16 mouse cellular contexts compared by ENCODE assay signal in the genomic region with DNA sequence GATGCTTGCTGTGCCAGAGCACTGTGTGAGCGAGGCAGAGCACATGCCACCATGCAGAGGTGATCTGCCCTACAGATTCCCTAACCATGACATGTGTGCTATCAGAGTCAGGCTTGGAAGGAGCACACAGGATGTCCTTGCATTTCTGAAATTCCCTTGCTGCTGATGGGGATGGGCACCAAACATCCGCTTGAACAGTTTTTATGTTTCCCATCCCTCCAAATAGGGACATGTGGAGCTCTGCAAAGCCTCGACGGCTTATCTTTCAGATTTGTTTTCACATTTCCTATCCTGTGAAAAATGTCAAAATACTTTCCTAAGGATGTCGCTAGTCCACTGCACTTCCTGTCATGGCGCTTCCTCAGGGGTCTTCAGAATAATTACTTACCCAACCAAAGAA. TPM values are rescaled to one million over a fixed set of nuclear protein-coding genes. Genes with fewer than 3 reads are reported as not detected.
DNase-seq lines count a peak whose midpoint lies in the region; ATAC-seq and TF ChIP-seq lines count a peak whose summit lies in the region.
"Had no signal": no experiment of that assay in that cellular context is flagged by ENCODE, and none has a peak within 500 bp of the region (broad histone marks: within the 10 kb centered on the region; RNA-seq: fewer than 3 reads in every experiment).

No protein-coding gene starts in this region.

- no peaks in the 10 kb centered on the region for H3K27me3 ChIP-seq in kidney, adult 2 months (replicated peaks; ENCODE audit: control insufficient read depth, insufficient read depth, low read length)
- no peaks in the 10 kb centered on the region for H3K27me3 ChIP-seq in liver, embryonic 16.5 days (ENCODE audit: control insufficient read depth, insufficient read depth, low read depth, low read length)
- H3K27me3 ChIP-seq in kidney, postnatal 0 days (ENCODE audit: insufficient read depth, low read length) = no peaks in the 10 kb centered on the region
- H3K27me3 ChIP-seq: forebrain, embryonic 12.5 days; hindbrain, embryonic 13.5 days; limb, embryonic 13.5 days; midbrain, embryonic 12.5 days; neural tube, embryonic 13.5 days had no signal

- no peak for TF ChIP-seq CTCF in kidney, adult 2 months (conservative IDR thresholded peaks at IDR 0.05; ENCODE audit: insufficient read depth, insufficient read length, low read depth, low read length)
- TF ChIP-seq CTCF in kidney, postnatal 0 days (IDR thresholded peaks at IDR 0.05; ENCODE audit: low read depth) = no peak

- H3K4me2 ChIP-seq in liver, embryonic 16.5 days (ENCODE audit: low read depth, low read length) = no peak overlapping the region
- H3K4me2 ChIP-seq in kidney, postnatal 0 days (ENCODE audit: low read length) = no peak overlapping the region
- H3K4me2 ChIP-seq: forebrain, embryonic 12.5 days; hindbrain, embryonic 13.5 days; limb, embryonic 13.5 days; midbrain, embryonic 12.5 days; neural tube, embryonic 13.5 days had no signal

- no peak for TF ChIP-seq POLR2A in kidney, adult 2 months (IDR thresholded peaks at IDR 0.05; ENCODE audit: low read depth, low read length)

- WGBS in kidney, adult 2 months = 65% methylated on average over 6 of the region's 6 CpGs
- 31% methylated on average over 6 of the region's 6 CpGs for WGBS in liver, embryonic 16.5 days (ENCODE audit: insufficient replicate concordance)
- 53% methylated on average over 6 of the region's 6 CpGs for WGBS in kidney, postnatal 0 days

- H3K36me3 ChIP-seq in kidney, adult 2 months (ENCODE audit: control insufficient read depth, insufficient read depth, low read length) = no peaks in the 10 kb centered on the region
- H3K36me3 ChIP-seq in liver, embryonic 16.5 days (ENCODE audit: control insufficient read depth, insufficient read depth) = no peaks in the 10 kb centered on the region
- peaks cover 7% of the 10 kb centered on the region; the same call in 1 of the 2 replicates for H3K36me3 ChIP-seq in kidney, postnatal 0 days (ENCODE audit: insufficient read depth, low read length)
- H3K36me3 ChIP-seq: forebrain, embryonic 12.5 days; hindbrain, embryonic 13.5 days; limb, embryonic 13.5 days; midbrain, embryonic 12.5 days; neural tube, embryonic 13.5 days had no signal

- H3K9ac ChIP-seq in liver, embryonic 16.5 days (ENCODE audit: low read depth, low read length) = no peak overlapping the region
- no peak overlapping the region for H3K9ac ChIP-seq in kidney, postnatal 0 days (ENCODE audit: low read depth, low read length)
- H3K9ac ChIP-seq: forebrain, embryonic 12.5 days; hindbrain, embryonic 13.5 days; limb, embryonic 13.5 days; midbrain, embryonic 12.5 days; neural tube, embryonic 13.5 days had no signal

- H3K4me3 ChIP-seq in kidney, adult 2 months (ENCODE audit: insufficient read depth, low read depth, low read length) = no peak overlapping the region
- no peak overlapping the region for H3K4me3 ChIP-seq in liver, embryonic 16.5 days (ENCODE audit: low read depth, low read length)
- no peak overlapping the region for H3K4me3 ChIP-seq in kidney, postnatal 0 days (replicated peaks; ENCODE audit: low read depth, low read length)
- H3K4me3 ChIP-seq: forebrain, embryonic 12.5 days; hindbrain, embryonic 13.5 days; limb, embryonic 13.5 days; midbrain, embryonic 12.5 days; neural tube, embryonic 13.5 days had no signal

- H3K9me3 ChIP-seq in liver, embryonic 16.5 days (replicated peaks; ENCODE audit: control insufficient read depth, low read length) = no peaks in the 10 kb centered on the region
- no peaks in the 10 kb centered on the region for H3K9me3 ChIP-seq in kidney, postnatal 0 days (replicated peaks; ENCODE audit: low read length)
- H3K9me3 ChIP-seq: forebrain, embryonic 12.5 days; hindbrain, embryonic 13.5 days; limb, embryonic 13.5 days; midbrain, embryonic 12.5 days; neural tube, embryonic 13.5 days had no signal

- peaks cover 32% of the 10 kb centered on the region for H3K4me1 ChIP-seq in kidney, adult 2 months (ENCODE audit: control insufficient read depth, insufficient read depth, low read length)
- H3K4me1 ChIP-seq in liver, embryonic 16.5 days (ENCODE audit: control insufficient read depth, low read depth, low read length) = no peaks in the 10 kb centered on the region
- peaks cover 22% of the 10 kb centered on the region; the same call in 1 of the 2 replicates for H3K4me1 ChIP-seq in kidney, postnatal 0 days (replicated peaks; ENCODE audit: insufficient read depth, low read length)
- H3K4me1 ChIP-seq: midbrain, embryonic 12.5 days had no signal

- DNase-seq in heart, adult 11 months = peak; percentile 90
- DNase-seq in heart, adult 18-20 months = no peak
- peak; percentile 66 for DNase-seq in kidney, adult 2 months
- DNase-seq in kidney, adult 18-20 months = no peak
- no peak for DNase-seq in liver
- no peak for DNase-seq in kidney, postnatal 0 days (ENCODE audit: low spot score)
- DNase-seq in cerebellum, postnatal 36 days = no peak
- DNase-seq: cerebellum, adult 9-11 months; right cerebral cortex, postnatal 25 days had no signal

- ATAC-seq in liver, embryonic 16.5 days (ENCODE audit: low read depth) = 0 out of 2 replicates have a peak, but pooled peaks have one; percentile 16
- ATAC-seq in kidney, postnatal 0 days (replicated peaks; ENCODE audit: low FRiP score, low read depth) = no peak

- H3K27ac ChIP-seq in kidney, adult 2 months (ENCODE audit: insufficient read depth, low read depth, low read length) = peak overlapping the region; percentile 26
- H3K27ac ChIP-seq in liver, embryonic 16.5 days (ENCODE audit: low read length) = peak overlapping the region; percentile 44
- peak overlapping the region; percentile 47; the same call in 1 of the 2 replicates for H3K27ac ChIP-seq in kidney, postnatal 0 days
- H3K27ac ChIP-seq: forebrain, embryonic 12.5 days; hindbrain, embryonic 13.5 days; limb, embryonic 13.5 days; midbrain, embryonic 12.5 days; neural tube, embryonic 13.5 days; stomach, postnatal 0 days had no signal

RNA-seq across cellular contexts. Expression of a gene that starts 40.4 kb away (rescaled TPM):
- 100 to 1,000 TPM; 127 to 140 TPM for total RNA-seq in heart, adult 18-20 months (2021)
- polyA plus RNA-seq in kidney, adult 2 months (2012; rRNA removed) = 75.6 and 83.5 TPM in 2 replicates
- polyA plus RNA-seq in liver, embryonic 16.5 days (2015; fragmentation: Nextera tagmentation; extraction: Ambion mirVana) = 7.2 and 9.2 TPM in 2 replicates
- polyA plus RNA-seq in kidney, postnatal 0 days (2015; fragmentation: Nextera tagmentation; extraction: Ambion mirVana) = 139 and 140 TPM in 2 replicates

RNA-seq across cellular contexts. Expression of a gene that starts 40.4 kb away (rescaled TPM):
- total RNA-seq in heart, adult 18-20 months (2021) = 100 to 1,000 TPM; 217 to 274 TPM
- polyA plus RNA-seq in kidney, adult 2 months (2012; rRNA removed) = 216 and 304 TPM in 2 replicates
- 21.1 and 25.7 TPM in 2 replicates for polyA plus RNA-seq in liver, embryonic 16.5 days (2015; fragmentation: Nextera tagmentation; extraction: Ambion mirVana)
- polyA plus RNA-seq in kidney, postnatal 0 days (2015; fragmentation: Nextera tagmentation; extraction: Ambion mirVana) = 305 and 310 TPM in 2 replicates

Comparison
In these comparisons a context has a peak if more than half of its experiments do, and no peak if none do; other contexts are left out.
1. DNase-seq: peak in heart, adult 11 months (single experiment) and kidney, adult 2 months (single experiment); none in heart, adult 18-20 months (0 of 2), kidney, adult 18-20 months (single experiment), liver (single experiment), kidney, postnatal 0 days (single experiment) and cerebellum, postnatal 36 days (0 of 2).
2. Peak in every context shown above with its lines, with median percentiles within 50 percentile points of each other: H3K27ac ChIP-seq.